Mouse (Mus musculus) megakaryocyte progenitor cell, adult 5-6 weeks (primary cell): ENCODE data around the gene Zfp141. TPM values are rescaled to one million over a fixed set of nuclear protein-coding genes. Genes with fewer than 3 reads are reported as not detected.

Experiments used
- ATAC-seq: replicated peaks from 2 replicates; pipeline ENCODE4 v1.8.0; 2016; ENCODE audit warnings: mild to moderate bottlenecking, moderate TSS enrichment, inconsistent platforms; ENCODE audit not compliant: poor library complexity
- total RNA-seq, 2 experiments: library from RNA; stranded (forward) in 1 of 2; stranded (reverse) in 1 of 2; fragments of 157-497, 149-512 nt in 1 of 2; fragments of 200-1000 nt in 1 of 2; gene quantifications; 2 replicates each; pipeline versions ENCODE4 v1.2.3 to v1.2.4; 2015 to 2017

Zfp141 gene
- total RNA-seq (2015) (52.1 and 53.6 TPM in 2 replicates), total RNA-seq (2017) (45.2 and 55.9 TPM in 2 replicates)

GRCm38 (mm10) chr7:42505588-42505987 lies at the start of gene Zfp141:
TSS of gene Zfp141 (minus strand) at chr7:42505740.
- ATAC-seq, result peak; percentile 92

DNA sequence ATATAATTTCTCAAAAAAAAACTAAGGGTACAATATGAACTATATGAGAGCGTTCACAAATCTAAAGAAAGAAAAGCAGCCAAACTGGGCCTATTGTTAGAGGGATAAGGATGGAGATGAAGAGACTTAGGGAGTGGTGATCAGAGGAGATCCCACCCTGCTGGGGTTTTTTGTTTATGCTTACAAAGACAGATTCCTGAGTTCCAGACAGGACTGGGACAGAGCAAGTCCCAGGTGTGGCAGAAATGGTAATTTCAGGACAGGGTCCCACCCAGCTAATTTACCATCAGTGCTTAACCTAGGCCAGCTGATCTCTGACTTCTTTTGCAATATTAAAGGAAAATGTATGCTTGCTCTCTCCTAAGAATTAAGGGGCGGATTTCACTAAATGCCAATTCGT lies 46.2 kb upstream of the Zfp141 start:
- no peak for ATAC-seq

- ATAC-seq, result peak; percentile 35
These were observed 354 bp downstream of the Zfp141 start for GRCm38 (mm10) chr7:42505186-42505585.

DNA sequence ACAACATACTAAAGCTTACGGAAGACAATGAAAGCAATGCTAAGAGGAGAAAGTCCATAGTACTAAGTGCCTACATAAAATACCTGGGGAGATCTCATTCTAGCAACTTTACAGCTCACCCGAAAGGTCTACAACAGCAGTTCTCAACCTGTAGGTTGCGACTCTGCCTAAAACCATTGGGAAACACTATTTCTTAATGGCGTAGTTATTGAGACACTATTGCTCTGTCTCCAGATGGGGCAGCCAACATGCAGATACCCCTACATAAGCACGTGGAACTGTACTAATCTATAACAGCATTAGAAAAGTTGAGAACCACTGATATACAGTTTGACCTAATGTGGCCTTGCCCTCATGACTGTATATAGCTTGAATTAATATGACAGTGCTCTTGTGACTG lies 7.3 kb downstream of the Zfp141 start:
- ATAC-seq, result peak; percentile 56

- no peak for ATAC-seq
These were observed 8.2 kb downstream of the Zfp141 start for GRCm38 (mm10) chr7:42497356-42497755.

- peak; percentile 72 for ATAC-seq
These were observed 9.3 kb downstream of the Zfp141 start for GRCm38 (mm10) chr7:42496202-42496601.

- peak; percentile 79 for ATAC-seq
These were observed 14.7 kb downstream of the Zfp141 start for GRCm38 (mm10) chr7:42490859-42491258.

GRCm38 (mm10) chr7:42490358-42490757 lies 15.2 kb downstream of the Zfp141 start:
- peak; percentile 68 for ATAC-seq

DNA sequence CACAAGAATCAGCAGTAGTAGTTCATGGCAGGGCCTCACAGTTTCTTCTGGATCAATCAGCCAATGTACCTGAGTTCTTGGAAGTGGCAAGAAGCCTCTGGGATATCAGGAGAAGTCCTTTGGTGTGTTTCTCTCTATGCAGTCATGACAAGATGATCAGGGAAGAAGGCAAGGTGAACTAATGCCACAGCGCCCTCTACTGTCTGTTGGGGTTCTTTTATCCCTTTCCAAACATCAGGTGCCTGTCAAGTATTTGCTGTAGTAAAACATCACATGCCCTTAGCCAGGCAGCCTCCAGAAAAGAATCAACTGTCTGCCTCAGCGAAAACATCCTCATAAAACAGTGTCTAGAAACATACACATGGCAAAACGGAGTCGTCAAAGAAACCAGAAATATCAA lies 50.9 kb downstream of the Zfp141 start:
- no peak for ATAC-seq

- peak; percentile 85 for ATAC-seq
These were observed 54.9 kb downstream of the Zfp141 start for GRCm38 (mm10) chr7:42450618-42451017.

DNA sequence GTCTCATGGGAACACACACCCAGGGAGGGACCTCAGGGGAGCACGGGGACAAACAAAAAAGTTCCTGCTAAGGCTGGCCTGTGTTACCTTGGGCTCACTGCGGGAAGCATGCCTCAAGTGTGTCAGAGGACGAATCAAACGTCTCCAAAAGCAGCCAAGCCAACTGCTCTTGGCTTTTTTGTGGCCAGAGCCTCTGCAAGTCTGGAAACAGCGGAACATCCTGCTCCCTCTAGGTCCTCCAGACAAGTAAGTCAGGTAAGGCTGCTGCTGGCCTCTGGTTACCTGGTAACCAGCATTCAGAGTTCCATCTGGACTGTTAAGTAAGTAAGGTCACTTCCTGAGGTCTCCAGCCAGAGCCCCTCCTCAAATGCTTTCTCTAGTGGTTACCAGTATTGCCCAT lies 57.7 kb downstream of the Zfp141 start, which contains the start of gene 4933421I07Rik:
Gene 4933421I07Rik, minus strand, starts transcription at position 271 of the 400 bp plus-strand sequence.
- no peak for ATAC-seq

GRCm38 (mm10) chr7:42447352-42447751 lies 58.2 kb downstream of the Zfp141 start:
- ATAC-seq, result no peak

Other genes with a start within 250 kb of the Zfp141 start
- not detected in 2 replicates for gene Vmn2r61, start 245.7 kb downstream of the Zfp141 start, total RNA-seq (2015)
- gene Vmn2r61, start 245.7 kb downstream of the Zfp141 start, total RNA-seq (2017), result not detected in 2 replicates
- gene 4933421I07Rik, start 57.6 kb downstream of the Zfp141 start, total RNA-seq (2015), result not detected in 2 replicates
- not detected in 2 replicates for gene 4933421I07Rik, start 57.6 kb downstream of the Zfp141 start, total RNA-seq (2017)
- not detected in 2 replicates for gene Gm21028, start 72.8 kb upstream of the Zfp141 start, total RNA-seq (2015)
- not detected in 2 replicates for gene Gm21028, start 72.8 kb upstream of the Zfp141 start, total RNA-seq (2017)
- 0.42 and 0.91 TPM in 2 replicates for gene Zfp977, start 86.8 kb upstream of the Zfp141 start, total RNA-seq (2015)
- 0.04 and 0.44 TPM in 2 replicates for gene Zfp977, start 86.8 kb upstream of the Zfp141 start, total RNA-seq (2017)
- 6.4 and 10.7 TPM in 2 replicates for gene Zfp976, start 136.8 kb upstream of the Zfp141 start, total RNA-seq (2015)
- 3.5 and 5.1 TPM in 2 replicates for gene Zfp976, start 136.8 kb upstream of the Zfp141 start, total RNA-seq (2017)
- 6.2 and 7.1 TPM in 2 replicates for gene Zfp975, start 187.0 kb upstream of the Zfp141 start, total RNA-seq (2015)
- gene Zfp975, start 187.0 kb upstream of the Zfp141 start, total RNA-seq (2017), result 4.9 and 8.3 TPM in 2 replicates
- gene Gm17067, start 221.3 kb upstream of the Zfp141 start, total RNA-seq (2015), result not detected in 2 replicates
- not detected in 2 replicates for gene Gm17067, start 221.3 kb upstream of the Zfp141 start, total RNA-seq (2017)